Mouse (Mus musculus) G1E (cell line): Measurements from ENCODE around the gene Sparc.

Experiments
- CTCF ChIP-seq: IDR thresholded peaks from 2 replicates; pipeline ENCODE4 v1.5.1; 2012; ENCODE audit warnings: low read depth, low read length, inconsistent platforms, mixed read lengths
- GATA1 ChIP-seq: IDR thresholded peaks from 2 replicates; pipeline ENCODE4 v1.6.1; 2012; ENCODE audit warnings: borderline replicate concordance, low read length, inconsistent platforms, mixed read lengths
- GATA2 ChIP-seq: IDR thresholded peaks from 2 replicates; pipeline ENCODE4 v1.6.1; 2012; ENCODE audit warnings: low read depth, low read length, inconsistent platforms, borderline replicate concordance
- POLR2AphosphoS5 ChIP-seq: IDR thresholded peaks from 2 replicates; pipeline ENCODE4 v1.6.1; 2012; ENCODE audit warnings: low read depth, low read length, inconsistent platforms; ENCODE audit not compliant: insufficient replicate concordance
- TAL1 ChIP-seq: conservative IDR thresholded peaks from 2 replicates; pipeline ENCODE4 v1.6.1; 2012; ENCODE audit warnings: low read depth, low read length, inconsistent platforms, mixed read lengths

DNA sequence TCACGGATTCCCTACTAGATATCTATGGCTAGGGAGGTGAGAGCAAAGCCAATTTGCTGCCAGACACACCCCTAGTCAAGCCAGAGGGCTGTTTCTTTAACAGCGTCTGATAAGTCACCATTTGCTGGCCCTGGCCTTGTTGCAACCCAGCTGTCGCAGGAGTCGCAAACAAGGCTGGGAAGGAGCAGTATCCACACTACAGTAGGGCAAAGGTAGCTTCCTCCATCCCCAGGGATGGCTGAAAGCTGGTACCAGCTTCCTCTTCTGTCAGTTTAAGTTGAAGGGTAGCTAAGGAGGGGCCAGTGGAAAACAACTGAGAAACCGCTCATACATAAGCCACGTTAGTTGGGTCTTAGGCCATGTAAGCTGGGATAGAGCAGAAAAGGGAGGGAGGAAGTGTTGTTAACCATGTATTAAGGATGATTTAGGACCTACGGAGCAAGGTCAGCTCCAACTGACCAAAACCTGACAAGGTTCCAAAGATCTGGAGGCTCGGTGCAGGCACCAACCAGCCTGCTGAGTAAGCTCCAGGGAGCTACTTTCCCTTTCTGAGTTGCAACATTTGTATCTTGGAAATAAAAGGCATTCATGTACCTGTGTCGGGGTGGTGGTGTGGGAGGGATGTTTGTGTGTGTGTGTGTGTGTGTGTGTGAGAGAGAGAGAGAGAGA is 7.8 kb downstream of the Sparc start:
- TF ChIP-seq CTCF (no peak), POLR2AphosphoS5 (no peak), TAL1 (no peak), GATA1 (no peak), GATA2 (no peak)
